Mouse (Mus musculus): ENCODE results near the gene Tmem237. TPM values are rescaled to one million over a fixed set of nuclear protein-coding genes. Genes with fewer than 3 reads are reported as not detected.

Gene Tmem237
- polyA plus RNA-seq, 1 experiment: 19.8 TPM

DNA sequence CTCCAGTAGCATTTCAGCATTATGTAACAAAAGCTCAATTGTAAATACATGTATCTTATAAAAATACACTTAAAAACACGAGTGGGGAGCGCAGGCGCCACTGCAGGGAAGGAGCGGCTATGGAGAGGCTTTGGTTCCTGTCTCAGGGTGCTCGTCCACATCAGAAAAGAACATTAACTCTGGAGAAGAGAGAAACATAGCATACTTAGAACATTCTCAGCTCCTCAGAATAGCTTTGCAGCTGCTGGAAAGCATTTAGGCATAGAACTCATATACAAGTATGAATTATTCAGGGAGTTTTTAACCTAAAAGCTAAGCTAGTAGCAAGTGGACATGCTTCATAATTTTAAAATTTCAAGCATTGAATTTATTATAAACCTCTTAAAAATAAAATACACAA is 19.2 kb downstream of the Tmem237 start:
- no peaks in the 10 kb centered on the region for H3K27me3 ChIP-seq (ENCODE audit: control insufficient read depth, insufficient read depth, insufficient read length)
- H3K4me3 ChIP-seq (ENCODE audit: insufficient read depth, poor library complexity, severe bottlenecking): no peak overlapping the region
- H3ac ChIP-seq (ENCODE audit: control insufficient read depth, insufficient read length, low read depth): no peak overlapping the region
- no peaks in the 10 kb centered on the region for H3K79me3 ChIP-seq (ENCODE audit: low read depth)
- TF ChIP-seq MYOG (IDR thresholded peaks at IDR 0.05; ENCODE audit: control insufficient read depth, extremely low read depth, insufficient read length) (no peak), MYOD1 (IDR thresholded peaks at IDR 0.05; ENCODE audit: control insufficient read depth, insufficient read length, low read depth) (no peak), CEBPB (IDR thresholded peaks at IDR 0.05; ENCODE audit: low read depth) (no peak), MAX (IDR thresholded peaks at IDR 0.05) (no peak), FOSL1 (IDR thresholded peaks at IDR 0.05; ENCODE audit: insufficient read depth, low read length, poor library complexity, severe bottlenecking) (no peak), CTCF (IDR thresholded peaks at IDR 0.05; ENCODE audit: control insufficient read depth, insufficient read depth, insufficient read length) (no peak), USF1 (IDR thresholded peaks at IDR 0.05; ENCODE audit: low read depth) (no peak)
- peaks cover 20% of the 10 kb centered on the region for H3K36me3 ChIP-seq (ENCODE audit: control insufficient read depth, insufficient read depth)
- H3K79me2 ChIP-seq (ENCODE audit: control insufficient read depth, insufficient read depth): no peaks in the 10 kb centered on the region

DNA sequence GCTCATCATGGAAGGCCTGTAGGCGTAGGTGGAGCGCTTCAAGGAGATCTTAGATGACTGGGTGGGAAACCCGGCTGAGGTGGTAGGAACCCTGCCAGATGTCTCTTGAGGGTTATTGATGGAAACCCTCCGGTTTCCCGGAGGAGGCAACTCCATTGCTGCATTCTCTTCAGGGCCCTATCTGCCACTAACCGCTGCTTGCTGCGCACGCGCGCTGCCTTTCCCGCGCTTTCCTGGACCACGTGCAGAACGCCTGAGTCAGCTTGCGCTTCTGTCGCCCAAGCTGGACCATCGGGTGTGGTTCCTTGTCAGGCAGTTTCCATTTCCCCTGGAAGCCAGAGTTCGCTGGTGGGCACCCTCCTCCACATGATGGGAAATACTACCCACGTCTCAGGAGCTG is 25.5 kb downstream of the Tmem237 start, which contains the start of gene C2cd6:
Gene C2cd6 (minus strand): TSS at position 196 of the 400 bp plus-strand sequence.
- H3K79me2 ChIP-seq (ENCODE audit: control insufficient read depth, insufficient read depth): no peaks in the 10 kb centered on the region
- TF ChIP-seq CEBPB (IDR thresholded peaks at IDR 0.05; ENCODE audit: low read depth) (no peak), MYOG (IDR thresholded peaks at IDR 0.05; ENCODE audit: control insufficient read depth, extremely low read depth, insufficient read length) (no peak), MYOD1 (IDR thresholded peaks at IDR 0.05; ENCODE audit: control insufficient read depth, insufficient read length, low read depth) (no peak), CTCF (IDR thresholded peaks at IDR 0.05; ENCODE audit: control insufficient read depth, insufficient read depth, insufficient read length) (no peak), USF1 (IDR thresholded peaks at IDR 0.05; ENCODE audit: low read depth) (no peak), MAX (IDR thresholded peaks at IDR 0.05) (no peak), FOSL1 (IDR thresholded peaks at IDR 0.05; ENCODE audit: insufficient read depth, low read length, poor library complexity, severe bottlenecking) (no peak)
- no peaks in the 10 kb centered on the region for H3K79me3 ChIP-seq (ENCODE audit: low read depth)
- no peak within 1 kb of the TSS for H3ac ChIP-seq (ENCODE audit: control insufficient read depth, insufficient read length, low read depth)
- no peaks in the 10 kb centered on the region for H3K27me3 ChIP-seq (ENCODE audit: control insufficient read depth, insufficient read depth, insufficient read length)
- H3K36me3 ChIP-seq (ENCODE audit: control insufficient read depth, insufficient read depth): peaks cover 4% of the 10 kb centered on the region
- H3K4me3 ChIP-seq (ENCODE audit: insufficient read depth, poor library complexity, severe bottlenecking): no peak within 1 kb of the TSS

DNA sequence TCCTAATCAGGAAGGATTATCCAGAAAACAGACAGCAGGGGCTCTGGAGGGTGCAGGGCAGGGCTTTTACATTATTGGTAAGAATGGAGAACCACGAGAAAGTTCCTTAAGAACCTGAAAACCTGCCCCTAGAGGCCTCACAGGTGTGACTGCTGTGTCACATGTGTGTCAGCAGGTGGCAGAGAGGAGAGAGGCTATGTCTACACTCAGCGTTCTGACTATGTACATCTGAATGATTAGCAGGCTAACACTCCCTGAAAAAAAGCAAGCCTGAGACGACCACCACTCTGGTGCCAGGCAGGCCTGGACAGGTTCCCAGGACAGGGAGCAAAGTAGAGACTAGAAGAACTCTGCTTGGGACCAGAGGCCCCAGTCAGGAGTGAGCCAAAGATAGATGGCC is 49.3 kb downstream of the Tmem237 start:
- Histone ChIP-seq H3K79me3 (ENCODE audit: low read depth) (no peaks in the 10 kb centered on the region), H3K79me2 (ENCODE audit: control insufficient read depth, insufficient read depth) (no peaks in the 10 kb centered on the region), H3K27me3 (ENCODE audit: control insufficient read depth, insufficient read depth, insufficient read length) (peaks cover 10% of the 10 kb centered on the region), H3K36me3 (ENCODE audit: control insufficient read depth, insufficient read depth) (no peaks in the 10 kb centered on the region), H3K4me3 (ENCODE audit: insufficient read depth, poor library complexity, severe bottlenecking) (no peak overlapping the region), H3ac (ENCODE audit: control insufficient read depth, insufficient read length, low read depth) (no peak overlapping the region)
- no peak for TF ChIP-seq CTCF (IDR thresholded peaks at IDR 0.05; ENCODE audit: control insufficient read depth, insufficient read depth, insufficient read length)
- no peak for TF ChIP-seq USF1 (IDR thresholded peaks at IDR 0.05; ENCODE audit: low read depth)
- TF ChIP-seq CEBPB (IDR thresholded peaks at IDR 0.05; ENCODE audit: low read depth): no peak
- no peak for TF ChIP-seq MAX (IDR thresholded peaks at IDR 0.05)
- TF ChIP-seq MYOG (IDR thresholded peaks at IDR 0.05; ENCODE audit: control insufficient read depth, extremely low read depth, insufficient read length): no peak
- TF ChIP-seq MYOD1 (IDR thresholded peaks at IDR 0.05; ENCODE audit: control insufficient read depth, insufficient read length, low read depth): no peak
- no peak for TF ChIP-seq FOSL1 (IDR thresholded peaks at IDR 0.05; ENCODE audit: insufficient read depth, low read length, poor library complexity, severe bottlenecking)

DNA sequence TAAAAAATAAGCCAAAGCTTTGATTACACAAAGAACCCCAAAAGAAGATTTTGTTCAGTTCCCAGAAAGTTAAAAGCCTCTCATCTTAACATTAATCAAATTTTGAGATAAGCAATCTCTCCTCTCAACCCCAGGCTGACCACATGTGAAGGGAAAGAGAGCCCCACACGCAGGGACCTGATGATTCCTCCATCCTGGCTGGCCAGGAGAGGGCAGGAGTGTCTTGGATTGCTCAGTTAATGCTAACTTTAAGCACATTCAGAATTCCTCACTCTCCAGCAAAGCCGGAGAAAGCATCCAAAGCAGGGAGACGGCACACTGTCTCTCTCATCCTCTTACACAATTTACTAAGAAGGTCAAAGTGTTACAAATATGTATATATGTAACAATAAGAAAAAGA is 52.2 kb downstream of the Tmem237 start:
- no peak for TF ChIP-seq MYOD1 (IDR thresholded peaks at IDR 0.05; ENCODE audit: control insufficient read depth, insufficient read length, low read depth)
- TF ChIP-seq CTCF (IDR thresholded peaks at IDR 0.05; ENCODE audit: control insufficient read depth, insufficient read depth, insufficient read length): peak; percentile 50
- H3K79me2 ChIP-seq (ENCODE audit: control insufficient read depth, insufficient read depth): no peaks in the 10 kb centered on the region
- H3K79me3 ChIP-seq (ENCODE audit: low read depth): no peaks in the 10 kb centered on the region
- H3K4me3 ChIP-seq (ENCODE audit: insufficient read depth, poor library complexity, severe bottlenecking): no peak overlapping the region
- no peak overlapping the region for H3ac ChIP-seq (ENCODE audit: control insufficient read depth, insufficient read length, low read depth)
- H3K36me3 ChIP-seq (ENCODE audit: control insufficient read depth, insufficient read depth): no peaks in the 10 kb centered on the region
- peaks cover 18% of the 10 kb centered on the region for H3K27me3 ChIP-seq (ENCODE audit: control insufficient read depth, insufficient read depth, insufficient read length)

- Histone ChIP-seq H3ac (ENCODE audit: control insufficient read depth, insufficient read length, low read depth) (no peak overlapping the region), H3K27me3 (ENCODE audit: control insufficient read depth, insufficient read depth, insufficient read length) (peaks cover 15% of the 10 kb centered on the region), H3K79me2 (ENCODE audit: control insufficient read depth, insufficient read depth) (no peaks in the 10 kb centered on the region), H3K79me3 (ENCODE audit: low read depth) (no peaks in the 10 kb centered on the region), H3K4me3 (ENCODE audit: insufficient read depth, poor library complexity, severe bottlenecking) (no peak overlapping the region), H3K36me3 (ENCODE audit: control insufficient read depth, insufficient read depth) (no peaks in the 10 kb centered on the region)
- no peak for TF ChIP-seq CTCF (IDR thresholded peaks at IDR 0.05; ENCODE audit: control insufficient read depth, insufficient read depth, insufficient read length)
- peak; percentile 59 for TF ChIP-seq USF1 (IDR thresholded peaks at IDR 0.05; ENCODE audit: low read depth)
- TF ChIP-seq MYOG (IDR thresholded peaks at IDR 0.05; ENCODE audit: control insufficient read depth, extremely low read depth, insufficient read length): no peak
- no peak for TF ChIP-seq MAX (IDR thresholded peaks at IDR 0.05)
Observed at GRCm38 (mm10) chr1:59063697-59064096, 56.5 kb downstream of the Tmem237 start.

DNA sequence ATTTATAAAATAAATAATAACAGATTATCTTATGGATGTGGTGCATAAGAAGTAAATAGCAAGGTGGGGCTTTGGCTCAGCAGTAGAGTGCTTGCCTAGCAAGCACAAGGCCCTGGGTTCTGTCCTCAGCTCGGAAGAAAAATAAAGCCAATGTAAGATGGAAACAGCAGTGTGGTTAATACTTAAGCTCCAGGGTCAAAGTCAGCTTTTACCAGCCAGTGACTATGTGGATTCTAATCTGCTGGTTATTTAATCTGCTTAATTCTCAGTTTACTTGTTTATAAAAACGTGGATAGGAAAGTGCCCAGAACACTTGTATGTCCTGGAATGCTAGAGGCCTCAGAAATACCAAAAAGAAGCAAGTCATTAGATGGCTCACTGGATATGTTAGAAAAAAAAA is 63.3 kb downstream of the Tmem237 start:
- H3K79me2 ChIP-seq (ENCODE audit: control insufficient read depth, insufficient read depth): no peaks in the 10 kb centered on the region
- H3ac ChIP-seq (ENCODE audit: control insufficient read depth, insufficient read length, low read depth): no peak overlapping the region
- H3K79me3 ChIP-seq (ENCODE audit: low read depth): no peaks in the 10 kb centered on the region
- H3K27me3 ChIP-seq (ENCODE audit: control insufficient read depth, insufficient read depth, insufficient read length): peaks cover 18% of the 10 kb centered on the region
- H3K36me3 ChIP-seq (ENCODE audit: control insufficient read depth, insufficient read depth): no peaks in the 10 kb centered on the region
- TF ChIP-seq MYOD1 (IDR thresholded peaks at IDR 0.05; ENCODE audit: control insufficient read depth, insufficient read length, low read depth): no peak
- H3K4me3 ChIP-seq (ENCODE audit: insufficient read depth, poor library complexity, severe bottlenecking): no peak overlapping the region

All from C2C12 (cell line).